Mouse (Mus musculus): ENCODE data around the gene Psmb4. TPM values are rescaled to one million over a fixed set of nuclear protein-coding genes. Genes with fewer than 3 reads are reported as not detected.
"Not testable (repeated sequence)": the region's sequence is repeated elsewhere in the genome, so short reads cannot be mapped to it uniquely, and the experiment has no call there.

The Psmb4 gene
- total RNA-seq, 2 experiments from 2014 or later, result 267 to 268 TPM

- DNase-seq (ENCODE audit: low spot score in 2 of 2), result no peak
These were observed 24.4 kb upstream of the Psmb4 start for GRCm38 (mm10) chr3:94911050-94911693.

GRCm38 (mm10) chr3:94906482-94906881 lies 19.7 kb upstream of the Psmb4 start:
- no peak for DNase-seq (ENCODE audit: low spot score in 2 of 2)

GRCm38 (mm10) chr3:94904759-94905158 lies 18.0 kb upstream of the Psmb4 start:
- DNase-seq (ENCODE audit: low spot score in 2 of 2), result not testable (repeated sequence)

- DNase-seq (ENCODE audit: low spot score in 2 of 2), result peak in 1 of 2 experiments; percentile 81
These were observed 16.0 kb upstream of the Psmb4 start for GRCm38 (mm10) chr3:94902747-94903146.

- no peak for DNase-seq (ENCODE audit: low spot score in 2 of 2)
These were observed 7.3 kb upstream of the Psmb4 start for GRCm38 (mm10) chr3:94894076-94894475.

GRCm38 (mm10) chr3:94888595-94888994 lies 1.8 kb upstream of the Psmb4 start:
- DNase-seq (ENCODE audit: low spot score in 2 of 2), result no peak

- no peak for DNase-seq (ENCODE audit: low spot score in 2 of 2)
These were observed 4.2 kb downstream of the Psmb4 start for GRCm38 (mm10) chr3:94882579-94882978.

GRCm38 (mm10) chr3:94881840-94882239 lies 4.9 kb downstream of the Psmb4 start:
- no peak for DNase-seq (ENCODE audit: low spot score in 2 of 2)

GRCm38 (mm10) chr3:94878618-94879017 lies 8.1 kb downstream of the Psmb4 start:
- no peak for DNase-seq (ENCODE audit: low spot score in 2 of 2)

GRCm38 (mm10) chr3:94869011-94869410 lies 17.8 kb downstream of the Psmb4 start:
- DNase-seq (ENCODE audit: low spot score in 2 of 2), result no peak

GRCm38 (mm10) chr3:94859471-94859870 lies 27.3 kb downstream of the Psmb4 start:
- no peak for DNase-seq (ENCODE audit: low spot score in 2 of 2)

GRCm38 (mm10) chr3:94852215-94852614 lies 34.5 kb downstream of the Psmb4 start:
- no peak for DNase-seq (ENCODE audit: low spot score in 2 of 2)

GRCm38 (mm10) chr3:94851731-94852130 lies 35.0 kb downstream of the Psmb4 start:
- DNase-seq (ENCODE audit: low spot score in 2 of 2), result no peak

- DNase-seq (ENCODE audit: low spot score in 2 of 2), result peak; percentile 16 to 72
These were observed 37.4 kb downstream of the Psmb4 start for GRCm38 (mm10) chr3:94849338-94849737.

- no peak for DNase-seq (ENCODE audit: low spot score in 2 of 2)
These were observed 39.4 kb downstream of the Psmb4 start for GRCm38 (mm10) chr3:94847382-94847781.

GRCm38 (mm10) chr3:94839101-94839500 lies 47.7 kb downstream of the Psmb4 start:
- DNase-seq (ENCODE audit: low spot score in 2 of 2), result no peak

- DNase-seq (ENCODE audit: low spot score in 2 of 2), result no peak
These were observed 48.1 kb downstream of the Psmb4 start for GRCm38 (mm10) chr3:94838631-94839030.

GRCm38 (mm10) chr3:94837959-94838496 lies 48.7 kb downstream of the Psmb4 start:
- peak; percentile 86 to 93 for DNase-seq (ENCODE audit: low spot score in 2 of 2)

GRCm38 (mm10) chr3:94837183-94837890 lies 49.4 kb downstream of the Psmb4 start, which contains the start of gene Pogz:
TSS of gene Pogz (plus strand) at chr3:94837567.
- peak; percentile 95 to 98 for DNase-seq (ENCODE audit: low spot score in 2 of 2)

- no peak for DNase-seq (ENCODE audit: low spot score in 2 of 2)
These were observed 51.4 kb downstream of the Psmb4 start for GRCm38 (mm10) chr3:94835396-94835795.
